Mouse (Mus musculus): ENCODE data around the gene Mkrn3.

Mkrn3 gene

DNA sequence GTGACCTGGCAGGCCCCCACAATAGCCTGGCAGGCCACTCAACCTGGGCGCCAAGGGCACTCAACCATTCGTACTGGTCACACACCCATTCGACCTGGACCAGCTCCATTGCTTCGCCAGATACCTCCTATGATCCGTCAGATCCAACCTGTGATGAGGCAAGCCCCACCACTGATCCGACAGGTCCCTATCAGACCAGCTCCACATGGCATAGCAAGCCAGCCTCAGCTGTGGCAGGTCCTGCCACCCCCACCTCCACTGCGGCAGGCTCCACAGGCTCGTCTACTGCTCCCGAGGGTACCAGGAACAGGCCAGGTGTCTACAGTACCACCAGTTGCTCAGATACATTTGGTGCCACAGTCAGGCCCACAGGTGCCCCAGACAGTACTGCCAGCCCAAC is 41.4 kb downstream of the Mkrn3 start:
- DNase-seq (ENCODE audit: low read depth, low spot score) = no peak

GRCm38 (mm10) chr7:62377313-62377712 is 42.6 kb downstream of the Mkrn3 start:
- DNase-seq (ENCODE audit: low read depth, low spot score) = no peak

GRCm38 (mm10) chr7:62376510-62377304 is 43.2 kb downstream of the Mkrn3 start, which contains the start of gene Magel2:
TSS of gene Magel2 (plus strand) at chr7:62377010.
- no peak for DNase-seq (ENCODE audit: low read depth, low spot score)

GRCm38 (mm10) chr7:62375658-62376057 is 44.3 kb downstream of the Mkrn3 start:
- DNase-seq (ENCODE audit: low read depth, low spot score) = peak; percentile 6

All from retina, adult 2 months (tissue).